Mouse (Mus musculus): ENCODE data around the gene Kif2c. TPM values are rescaled to one million over a fixed set of nuclear protein-coding genes. Genes with fewer than 3 reads are reported as not detected.

Gene Kif2c
- polyA plus RNA-seq, 1 experiment: 0.54 TPM

DNA sequence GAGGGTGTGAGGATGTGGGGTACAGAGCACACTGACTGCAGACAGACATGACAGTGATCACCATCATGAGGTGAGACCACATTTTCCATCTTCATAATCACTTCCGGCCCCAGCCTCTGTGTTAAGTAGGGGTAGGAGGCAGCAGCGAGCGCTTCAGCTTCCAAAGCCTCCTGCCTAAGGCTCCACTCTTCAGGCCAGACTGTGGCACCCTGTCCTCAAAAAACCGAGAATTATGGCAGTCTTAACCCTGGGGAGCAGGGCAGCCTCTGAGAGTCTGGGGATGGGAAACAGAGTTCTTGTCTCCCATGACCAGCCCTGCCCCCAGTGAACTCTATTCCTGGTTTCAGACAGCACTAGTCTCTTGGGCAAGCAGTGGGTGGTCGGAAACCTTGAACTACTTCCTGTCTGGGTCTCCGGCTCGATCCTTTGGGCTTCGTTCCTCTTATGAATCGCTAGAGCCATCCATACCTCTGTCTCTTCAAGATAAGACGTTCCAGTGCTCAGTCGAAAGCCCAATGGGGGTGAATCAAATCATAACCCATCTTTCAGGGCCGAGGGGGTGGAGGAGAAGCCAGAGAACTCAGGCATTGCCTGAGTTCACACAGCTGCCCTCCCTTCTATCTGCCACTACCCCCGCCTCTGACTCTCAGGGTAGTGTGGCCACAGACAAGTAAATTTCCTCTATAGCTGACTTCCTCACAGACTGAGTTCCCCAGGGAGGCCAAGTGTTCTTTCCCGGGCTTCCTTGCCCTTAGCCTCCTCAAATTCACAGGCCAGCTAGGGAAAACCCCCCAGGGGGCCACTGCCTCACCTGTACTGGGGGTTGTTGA is 57.7 kb downstream of the Kif2c start:
- Histone ChIP-seq H3K4me1 (ENCODE audit: control insufficient read depth, insufficient read depth, low read length) (peaks cover 7% of the 10 kb centered on the region; the same call in 1 of the 2 replicates), H3K4me3 (ENCODE audit: insufficient read depth, low read length) (no peak overlapping the region), H3K27ac (ENCODE audit: insufficient read depth, low read length) (peak overlapping the region; percentile 97)
- TF ChIP-seq CTCF (IDR thresholded peaks at IDR 0.05; ENCODE audit: extremely low read depth, insufficient read depth, low read length): no peak
- no peak for TF ChIP-seq POLR2A (IDR thresholded peaks at IDR 0.05; ENCODE audit: extremely low read depth, insufficient read depth, low read length)

DNA sequence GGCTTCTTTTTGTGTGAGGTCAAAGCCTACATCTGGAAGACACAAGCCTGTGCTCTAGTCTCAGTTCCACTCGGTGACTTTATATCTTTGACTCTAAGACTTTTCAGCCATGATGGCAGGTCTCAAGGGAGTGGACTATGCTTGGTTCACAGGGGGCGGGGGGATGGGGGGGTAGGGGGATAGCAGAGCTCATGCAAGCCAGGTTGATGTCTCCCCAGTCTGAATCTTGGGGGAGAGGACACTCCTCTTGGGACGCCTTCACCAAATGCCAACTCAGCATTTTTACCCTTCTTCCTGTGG is 58.3 kb downstream of the Kif2c start:
- Histone ChIP-seq H3K4me3 (ENCODE audit: insufficient read depth, low read length) (no peak overlapping the region), H3K4me1 (ENCODE audit: control insufficient read depth, insufficient read depth, low read length) (peaks cover 7% of the 10 kb centered on the region; the same call in 1 of the 2 replicates), H3K27ac (ENCODE audit: insufficient read depth, low read length) (no peak overlapping the region)
- TF ChIP-seq POLR2A (IDR thresholded peaks at IDR 0.05; ENCODE audit: extremely low read depth, insufficient read depth, low read length): no peak
- no peak for TF ChIP-seq CTCF (IDR thresholded peaks at IDR 0.05; ENCODE audit: extremely low read depth, insufficient read depth, low read length)

DNA sequence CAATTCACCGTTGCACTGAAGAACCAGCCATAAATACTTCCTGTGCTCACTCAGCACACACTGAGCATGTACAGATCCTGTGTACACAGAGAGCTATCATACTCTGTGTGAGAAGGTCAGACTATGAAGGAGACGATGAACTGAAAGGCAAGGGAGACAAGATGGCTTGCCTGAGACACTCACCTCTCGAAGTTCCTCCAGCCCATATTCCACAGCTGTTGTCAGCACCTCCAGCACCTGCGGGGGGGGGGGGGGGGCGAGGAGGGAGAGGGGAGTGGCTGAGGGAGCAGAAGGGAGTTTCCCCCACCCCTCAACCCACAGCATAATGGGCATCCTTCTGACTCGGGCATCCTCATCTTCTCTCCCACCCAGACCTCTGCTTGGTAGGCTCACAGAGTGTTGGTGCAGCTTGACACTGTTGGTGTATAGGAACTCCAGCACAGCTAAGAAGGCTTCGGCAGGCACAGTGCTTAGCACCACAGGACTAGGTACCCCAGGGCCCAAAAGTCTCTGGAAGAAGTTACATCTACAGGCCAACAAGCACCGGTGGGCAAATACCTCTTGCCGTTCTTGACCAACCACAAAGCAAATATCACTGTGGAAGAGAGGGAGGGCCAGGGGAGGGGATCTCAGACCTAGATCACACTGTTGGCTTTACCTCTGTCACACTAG is 58.8 kb downstream of the Kif2c start:
- TF ChIP-seq CTCF (IDR thresholded peaks at IDR 0.05; ENCODE audit: extremely low read depth, insufficient read depth, low read length) (no peak), POLR2A (IDR thresholded peaks at IDR 0.05; ENCODE audit: extremely low read depth, insufficient read depth, low read length) (no peak)
- Histone ChIP-seq H3K4me1 (ENCODE audit: control insufficient read depth, insufficient read depth, low read length) (peaks cover 7% of the 10 kb centered on the region; the same call in 1 of the 2 replicates), H3K4me3 (ENCODE audit: insufficient read depth, low read length) (no peak overlapping the region), H3K27ac (ENCODE audit: insufficient read depth, low read length) (no peak overlapping the region)

DNA sequence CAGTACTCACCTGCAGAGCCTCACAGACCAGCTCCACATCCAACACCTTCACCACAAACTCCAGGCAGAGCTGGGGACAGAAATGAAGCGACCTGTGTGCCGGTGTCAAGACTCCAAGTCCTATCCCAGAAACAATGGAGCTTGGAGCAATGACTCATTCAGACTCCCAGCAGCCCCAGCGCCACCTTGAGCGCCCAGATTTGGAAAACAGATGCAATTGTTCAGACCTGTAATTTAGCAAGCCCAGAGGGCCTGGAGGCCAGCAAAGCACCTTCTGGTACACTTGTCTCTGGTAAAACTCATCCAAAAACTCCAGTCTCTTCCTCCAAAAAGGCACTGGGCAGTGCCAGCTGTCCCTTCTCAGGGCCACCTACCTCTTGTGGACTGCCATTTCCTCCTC is 60.2 kb downstream of the Kif2c start:
- Histone ChIP-seq H3K27ac (ENCODE audit: insufficient read depth, low read length) (no peak overlapping the region), H3K4me1 (ENCODE audit: control insufficient read depth, insufficient read depth, low read length) (peaks cover 7% of the 10 kb centered on the region; the same call in 1 of the 2 replicates), H3K4me3 (ENCODE audit: insufficient read depth, low read length) (no peak overlapping the region)
- no peak for TF ChIP-seq CTCF (IDR thresholded peaks at IDR 0.05; ENCODE audit: extremely low read depth, insufficient read depth, low read length)
- no peak for TF ChIP-seq POLR2A (IDR thresholded peaks at IDR 0.05; ENCODE audit: extremely low read depth, insufficient read depth, low read length)

DNA sequence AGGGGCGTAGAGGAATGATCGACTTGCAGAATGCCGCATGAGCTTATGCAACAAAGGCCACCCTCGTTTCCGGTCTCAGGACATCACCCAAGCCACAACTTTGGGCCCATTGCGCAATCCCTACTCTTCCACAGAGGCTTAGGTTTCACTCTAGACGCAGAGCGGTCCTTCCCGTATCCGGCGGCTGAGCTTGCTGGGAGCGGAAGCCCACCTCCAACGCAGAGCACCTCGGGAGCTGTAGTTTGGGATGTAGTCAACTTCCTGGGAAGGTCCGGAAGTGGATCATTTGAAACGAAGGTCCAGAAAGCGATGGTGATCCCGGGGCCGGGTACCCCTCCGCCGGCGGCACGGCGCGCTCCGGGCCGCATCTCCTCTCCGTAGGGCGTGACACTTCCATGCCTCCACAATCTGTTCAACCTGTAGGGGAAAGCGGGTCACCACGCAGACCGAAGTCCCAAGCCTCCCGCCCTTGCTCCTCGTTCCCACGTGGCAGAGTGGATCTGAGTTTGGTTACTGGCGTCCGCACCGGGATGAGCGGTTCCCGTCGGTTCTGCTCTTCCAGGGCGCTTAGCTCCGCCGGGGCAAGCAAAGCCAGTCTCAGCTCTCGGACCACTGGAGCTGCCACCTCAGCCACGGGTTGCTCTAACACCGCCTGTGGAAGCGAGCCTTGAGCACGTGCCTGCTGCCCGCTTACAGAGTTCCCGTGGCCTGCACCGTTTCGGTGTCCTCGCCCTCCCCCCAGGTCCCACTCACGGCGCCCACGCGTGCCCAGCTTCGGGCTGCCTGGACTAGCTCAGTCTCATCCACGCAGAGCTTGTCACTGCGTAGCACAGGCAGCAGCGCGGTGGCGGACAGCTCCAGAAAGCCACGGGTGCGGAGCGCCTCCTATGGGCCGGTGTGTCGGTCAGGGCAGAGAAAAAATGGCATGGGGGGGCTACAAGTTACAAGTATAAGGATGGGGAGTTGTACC is 61.7 kb downstream of the Kif2c start:
- TF ChIP-seq POLR2A (IDR thresholded peaks at IDR 0.05; ENCODE audit: extremely low read depth, insufficient read depth, low read length) (peak; percentile 95), CTCF (IDR thresholded peaks at IDR 0.05; ENCODE audit: extremely low read depth, insufficient read depth, low read length) (peak; percentile 73)
- H3K4me3 ChIP-seq (ENCODE audit: insufficient read depth, low read length): peak overlapping the region; percentile 30

DNA sequence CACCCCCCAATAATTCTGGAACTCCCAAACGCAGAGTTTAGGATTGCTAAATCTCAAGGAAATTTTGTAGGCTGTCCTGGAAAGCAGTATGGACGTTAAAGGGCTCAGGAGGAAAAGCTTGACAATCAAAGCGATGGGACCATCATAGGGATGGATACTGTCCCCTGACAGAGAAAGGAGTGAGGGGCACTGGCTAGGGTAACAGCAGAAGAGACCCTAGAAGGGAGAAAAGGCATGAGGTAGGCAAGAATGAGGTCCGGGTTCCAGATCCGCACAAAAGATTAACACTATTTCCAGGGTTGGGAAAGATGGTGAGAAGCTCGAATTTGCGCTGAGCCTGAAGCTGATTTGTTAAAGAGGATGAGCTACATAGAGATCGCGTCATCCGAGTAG is 62.4 kb downstream of the Kif2c start:
- 0 out of 2 replicates have a peak, but pooled peaks cover 3% of the 10 kb centered on the region for H3K4me1 ChIP-seq (ENCODE audit: control insufficient read depth, insufficient read depth, low read length)
- peak overlapping the region; percentile 30 for H3K4me3 ChIP-seq (ENCODE audit: insufficient read depth, low read length)
- TF ChIP-seq POLR2A (IDR thresholded peaks at IDR 0.05; ENCODE audit: extremely low read depth, insufficient read depth, low read length) (no peak), CTCF (IDR thresholded peaks at IDR 0.05; ENCODE audit: extremely low read depth, insufficient read depth, low read length) (no peak)
- peak overlapping the region; percentile 18 for H3K27ac ChIP-seq (ENCODE audit: insufficient read depth, low read length)

More for the DNA sequence above, 61.7 kb downstream of the Kif2c start:
- Histone ChIP-seq H3K4me1 (ENCODE audit: control insufficient read depth, insufficient read depth, low read length) (peaks cover 5% of the 10 kb centered on the region; the same call in 1 of the 2 replicates), H3K27ac (ENCODE audit: insufficient read depth, low read length) (peak overlapping the region; percentile 51)

DNA sequence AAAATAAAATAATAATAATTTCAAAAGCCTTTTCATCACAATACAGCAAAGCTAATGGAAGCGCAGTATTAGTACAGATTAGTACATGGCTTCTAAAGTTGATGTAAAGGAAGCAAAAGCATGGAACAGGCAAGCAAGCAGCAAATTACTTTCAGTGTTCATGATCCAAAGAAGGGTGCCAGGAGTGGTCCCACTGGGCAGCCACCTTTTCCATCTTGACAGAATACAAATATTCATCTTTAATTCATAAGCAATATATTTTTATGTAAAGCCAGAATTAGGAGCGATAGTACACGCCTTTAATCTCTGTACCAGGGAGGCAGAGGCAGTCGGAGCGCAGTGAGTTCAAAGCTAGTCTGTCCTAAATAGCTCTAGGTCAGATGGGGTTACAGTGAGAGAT is 62.8 kb downstream of the Kif2c start:
- peak overlapping the region; percentile 30; the same call in 1 of the 2 replicates for H3K4me3 ChIP-seq (ENCODE audit: insufficient read depth, low read length)
- H3K27ac ChIP-seq (ENCODE audit: insufficient read depth, low read length): peak overlapping the region; percentile 18; the same call in 1 of the 2 replicates
- no peak for TF ChIP-seq POLR2A (IDR thresholded peaks at IDR 0.05; ENCODE audit: extremely low read depth, insufficient read depth, low read length)
- TF ChIP-seq CTCF (IDR thresholded peaks at IDR 0.05; ENCODE audit: extremely low read depth, insufficient read depth, low read length): no peak
- H3K4me1 ChIP-seq (ENCODE audit: control insufficient read depth, insufficient read depth, low read length): no peaks in the 10 kb centered on the region

DNA sequence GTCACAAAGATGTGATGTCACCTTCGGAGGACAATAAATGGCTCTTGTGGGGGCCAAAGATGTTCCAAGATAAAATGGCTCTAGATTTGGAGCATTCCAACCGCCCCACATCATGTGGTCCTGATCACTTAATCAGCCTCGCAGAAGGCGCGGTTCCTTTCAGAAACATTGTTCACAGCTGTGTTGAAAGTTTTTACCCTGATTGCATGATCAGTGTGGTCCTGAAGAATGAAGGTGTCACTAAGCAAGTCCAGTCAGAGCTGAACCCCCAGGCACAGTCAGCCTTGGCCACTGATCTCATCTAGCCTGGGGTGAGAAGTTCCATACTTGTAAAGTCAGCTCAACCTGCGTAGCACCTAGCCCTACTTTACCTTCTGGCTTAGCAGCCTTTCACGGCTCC is 64.5 kb downstream of the Kif2c start:
- Histone ChIP-seq H3K4me3 (ENCODE audit: insufficient read depth, low read length) (no peak overlapping the region), H3K27ac (ENCODE audit: insufficient read depth, low read length) (no peak overlapping the region), H3K4me1 (ENCODE audit: control insufficient read depth, insufficient read depth, low read length) (no peaks in the 10 kb centered on the region)
- TF ChIP-seq POLR2A (IDR thresholded peaks at IDR 0.05; ENCODE audit: extremely low read depth, insufficient read depth, low read length): no peak
- no peak for TF ChIP-seq CTCF (IDR thresholded peaks at IDR 0.05; ENCODE audit: extremely low read depth, insufficient read depth, low read length)

DNA sequence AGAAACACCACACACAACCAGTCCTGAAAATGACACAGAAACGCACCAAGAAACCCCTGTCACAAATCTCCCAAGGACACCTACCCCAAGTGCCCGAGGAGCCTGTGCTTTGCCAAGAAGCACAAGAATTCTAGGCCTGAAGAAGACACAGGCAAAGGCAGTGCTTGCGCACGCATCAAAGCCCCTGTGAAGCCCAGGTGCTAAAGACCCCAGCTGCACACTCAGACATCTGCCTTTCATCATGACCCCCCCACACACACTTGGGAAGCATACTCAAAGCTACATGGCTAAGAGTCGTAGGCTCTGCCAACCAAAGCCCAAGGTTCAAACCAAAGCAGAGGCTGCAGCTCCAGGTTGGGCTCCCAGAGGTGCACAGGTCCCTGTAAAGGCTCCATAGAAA is 66.8 kb downstream of the Kif2c start:
- H3K4me1 ChIP-seq (ENCODE audit: control insufficient read depth, insufficient read depth, low read length): no peaks in the 10 kb centered on the region
- TF ChIP-seq CTCF (IDR thresholded peaks at IDR 0.05; ENCODE audit: extremely low read depth, insufficient read depth, low read length): no peak
- TF ChIP-seq POLR2A (IDR thresholded peaks at IDR 0.05; ENCODE audit: extremely low read depth, insufficient read depth, low read length): no peak
- H3K27ac ChIP-seq (ENCODE audit: insufficient read depth, low read length): no peak overlapping the region
- H3K4me3 ChIP-seq (ENCODE audit: insufficient read depth, low read length): no peak overlapping the region

Measured in cortical plate, adult 2 months (tissue).